Mouse (Mus musculus) cortical plate, adult 2 months (tissue): ENCODE measurements around the gene Wdr25.

Source experiments
- CTCF ChIP-seq: fragments of 200-500 bp; IDR thresholded peaks from 2 replicates; pipeline ENCODE4 v1.5.1; 2011; ENCODE audit warnings: mild to moderate bottlenecking, control low read depth, low read length; ENCODE audit not compliant: insufficient read depth; ENCODE audit errors: extremely low read depth
- POLR2A ChIP-seq: fragments of 200-500 bp; IDR thresholded peaks from 2 replicates; pipeline ENCODE4 v1.6.1; 2011; ENCODE audit warnings: mild to moderate bottlenecking, low read length, control low read depth; ENCODE audit not compliant: insufficient read depth; ENCODE audit errors: extremely low read depth

GRCm38 (mm10) chr12:108936834-108937233 lies 43.4 kb downstream of the Wdr25 start:
- TF ChIP-seq POLR2A = no peak
- no peak for TF ChIP-seq CTCF
